Mouse (Mus musculus): ENCODE results near the gene Tex45. TPM values are rescaled to one million over a fixed set of nuclear protein-coding genes. Genes with fewer than 3 reads are reported as not detected.

The Tex45 gene
- total and polyA plus RNA-seq, 3 experiments = not detected

DNA sequence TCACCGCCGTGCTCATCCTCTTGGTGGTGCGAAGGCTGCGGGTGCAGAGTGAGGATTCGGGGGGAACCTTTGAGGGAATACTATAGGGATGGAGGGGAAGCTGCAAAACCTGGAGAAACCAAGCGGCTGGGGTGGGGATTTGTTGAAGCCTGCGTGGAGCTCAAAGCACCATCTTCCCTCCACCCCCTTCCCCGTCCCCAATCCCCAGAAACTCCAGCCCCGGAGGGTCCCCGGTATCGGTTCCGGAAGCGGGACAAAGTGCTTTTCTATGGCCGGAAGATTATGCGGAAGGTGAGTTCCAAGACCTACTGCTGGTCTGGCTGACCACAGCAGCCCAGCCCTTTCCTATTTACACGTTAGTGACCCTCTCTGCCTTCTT lies 46.4 kb downstream of the Tex45 start:
- Histone ChIP-seq H3K27me3 (replicated peaks) (no peaks in the 10 kb centered on the region), H3K4me1 (ENCODE audit: control insufficient read depth in 1 of 2, insufficient read depth in 2 of 2) (peaks cover 2 to 15% of the 10 kb centered on the region in 2 experiments; a peak in 2 of 4 replicates), H3K79me2 (replicated peaks; ENCODE audit: control insufficient read depth, extremely low read depth, insufficient read depth, poor library complexity, severe bottlenecking) (peaks cover 3% of the 10 kb centered on the region; the same call in 1 of the 2 replicates), H3K36me3 (replicated peaks in 1 of 2; ENCODE audit: control insufficient read depth in 1 of 2, insufficient read depth in 1 of 2, low read length in 1 of 2) (peaks cover 38 to 58% of the 10 kb centered on the region in 2 experiments), H3K4me3 (replicated peaks in 1 of 3; ENCODE audit: low read depth in 2 of 3, low read length in 2 of 3, poor library complexity in 1 of 3) (peak overlapping the region; percentile 86 to 93 (median 88)), H3K27ac (ENCODE audit: insufficient read depth, low read depth) (peak overlapping the region; percentile 2; the same call in 1 of the 2 replicates), H3K9me3 (replicated peaks; ENCODE audit: low read length) (no peaks in the 10 kb centered on the region), H3K4me2 (ENCODE audit: insufficient read depth, low read depth, poor library complexity, severe bottlenecking) (peak overlapping the region; percentile 49), H3K9ac (ENCODE audit: insufficient read depth, low read depth) (peak overlapping the region; percentile 75)
- dilution Hi-C loops (cut with MboI; ENCODE audit: extremely low pct_ligation_motif_present, extremely low pct_unique_long_range_greater_than_20kb, low sequenced_read_pairs) = no loop called here
- in situ Hi-C loops (cut with MboI; ENCODE audit: low pct_ligation_motif_present, low pct_unique_long_range_greater_than_20kb, low sequenced_read_pairs) = no loop called here
- TF ChIP-seq TCF12 (IDR thresholded peaks at IDR 0.05; ENCODE audit: low read depth, low read length) (no peak), SMC3 (IDR thresholded peaks at IDR 0.05; ENCODE audit: low read depth, low read length) (no peak), POLR2A (IDR thresholded peaks at IDR 0.05; ENCODE audit: low read depth, low read length) (no peak; the same call in 1 of the 2 replicates), CTCF (conservative IDR thresholded peaks at IDR 0.05 in 1 of 2, IDR thresholded peaks at IDR 0.05 in 1 of 2; ENCODE audit: low read depth in 2 of 2, low read length in 2 of 2) (no peak), ELF1 (IDR thresholded peaks at IDR 0.05; ENCODE audit: low read depth, low read length) (peak; percentile 6; the same call in 1 of the 2 replicates), CHD2 (IDR thresholded peaks at IDR 0.05; ENCODE audit: low read length) (no peak)
- DNase-seq (ENCODE audit: extremely low read depth) = peak; percentile 11

GRCm38 (mm10) chr8:3522007-3522697 lies 51.5 kb downstream of the Tex45 start:
- Histone ChIP-seq H3K79me2 (replicated peaks; ENCODE audit: control insufficient read depth, extremely low read depth, insufficient read depth, poor library complexity, severe bottlenecking) (peaks cover 3% of the 10 kb centered on the region; the same call in 1 of the 2 replicates), H3K9me3 (replicated peaks; ENCODE audit: low read length) (no peaks in the 10 kb centered on the region), H3K4me3 (replicated peaks in 1 of 3; ENCODE audit: low read depth in 2 of 3, low read length in 2 of 3, poor library complexity in 1 of 3) (no peak overlapping the region), H3K27ac (ENCODE audit: insufficient read depth, low read depth) (no peak overlapping the region), H3K4me2 (ENCODE audit: insufficient read depth, low read depth, poor library complexity, severe bottlenecking) (no peak overlapping the region), H3K27me3 (replicated peaks) (no peaks in the 10 kb centered on the region), H3K36me3 (replicated peaks in 1 of 2; ENCODE audit: control insufficient read depth in 1 of 2, insufficient read depth in 1 of 2, low read length in 1 of 2) (peaks cover 55 to 74% of the 10 kb centered on the region in 2 experiments), H3K4me1 (ENCODE audit: control insufficient read depth in 1 of 2, insufficient read depth in 2 of 2) (peaks cover 2 to 10% of the 10 kb centered on the region in 2 experiments; a peak in 1 of 4 replicates), H3K9ac (ENCODE audit: insufficient read depth, low read depth) (no peak overlapping the region)
- DNase-seq (ENCODE audit: extremely low read depth) = no peak
- dilution Hi-C loops (cut with MboI; ENCODE audit: extremely low pct_ligation_motif_present, extremely low pct_unique_long_range_greater_than_20kb, low sequenced_read_pairs) = no loop called here
- no peak for TF ChIP-seq KAT2A (IDR thresholded peaks at IDR 0.05; ENCODE audit: insufficient replicate concordance, low read length)
- no peak for TF ChIP-seq CHD2 (IDR thresholded peaks at IDR 0.05; ENCODE audit: low read length)
- no peak for TF ChIP-seq MYC (IDR thresholded peaks at IDR 0.05; ENCODE audit: low read depth, low read length)
- no peak for TF ChIP-seq JUND (conservative IDR thresholded peaks at IDR 0.05; ENCODE audit: low read depth, low read length)
- no peak for TF ChIP-seq EP300 (IDR thresholded peaks at IDR 0.05; ENCODE audit: low read length)
- no peak for TF ChIP-seq ZMIZ1 (IDR thresholded peaks at IDR 0.05; ENCODE audit: low read depth, low read length)
- no peak for TF ChIP-seq E2F4 (IDR thresholded peaks at IDR 0.05; ENCODE audit: insufficient replicate concordance, low read depth, low read length)
- no peak for TF ChIP-seq TCF12 (IDR thresholded peaks at IDR 0.05; ENCODE audit: low read depth, low read length)
- no peak for TF ChIP-seq ZKSCAN1 (IDR thresholded peaks at IDR 0.05; ENCODE audit: borderline replicate concordance, low read depth, low read length)
- no peak for TF ChIP-seq MAX (IDR thresholded peaks at IDR 0.05; ENCODE audit: low read length)
- in situ Hi-C loops (cut with MboI; ENCODE audit: low pct_ligation_motif_present, low pct_unique_long_range_greater_than_20kb, low sequenced_read_pairs) = no loop called here
